Mouse (Mus musculus): ENCODE data around the gene Ppard.

GRCm38 (mm10) chr17:28283199-28283598 is 50.7 kb downstream of the Ppard start:
- TF ChIP-seq GATA1 (IDR thresholded peaks at IDR 0.05; ENCODE audit: borderline replicate concordance, low read length) (no peak), FLI1 (IDR thresholded peaks at IDR 0.05; ENCODE audit: low read length) (no peak)

Measured in megakaryocyte, embryonic 14.5 days (primary cell).